Mouse (Mus musculus) embryonic facial prominence, embryonic 13.5 days (tissue): ENCODE measurements around the gene Gm7942. TPM values are rescaled to one million over a fixed set of nuclear protein-coding genes. Genes with fewer than 3 reads are reported as not detected.
"Not testable (repeated sequence)": the region's sequence is repeated elsewhere in the genome, so short reads cannot be mapped to it uniquely, and the experiment has no call there.

Source experiments
- ATAC-seq: fragments of 200-750 bp; cut with Nextera tagmentation; 2 replicates; pipeline ENCODE4 v1.8.0; 2017; ENCODE audit warnings: low read depth; ENCODE audit not compliant: insufficient number of reproducible peaks, insufficient read depth, low FRiP score, low TSS enrichment
- H3K27ac ChIP-seq: fragments of 300-500 bp; sonication (generic); 2 replicates; pipeline ENCODE4 v1.5.1; 2015; ENCODE audit warnings: moderate library complexity, mild to moderate bottlenecking, inconsistent platforms
- H3K27me3 ChIP-seq: fragments of 300-500 bp; sonication (generic); 2 replicates; pipeline ENCODE4 v1.6.1; 2015; ENCODE audit warnings: mild to moderate bottlenecking, inconsistent platforms
- H3K36me3 ChIP-seq: fragments of 300-500 bp; sonication (generic); 2 replicates; pipeline ENCODE4 v1.6.1; 2015; ENCODE audit warnings: mild to moderate bottlenecking, inconsistent platforms
- H3K4me1 ChIP-seq: fragments of 300-500 bp; sonication (generic); 2 replicates; pipeline ENCODE4 v1.6.1; 2015; ENCODE audit warnings: inconsistent platforms
- H3K4me2 ChIP-seq: fragments of 300-500 bp; sonication (generic); 2 replicates; pipeline ENCODE4 v1.6.1; 2015; ENCODE audit warnings: moderate library complexity, mild to moderate bottlenecking, inconsistent platforms
- H3K4me3 ChIP-seq: fragments of 300-500 bp; sonication (generic); 2 replicates; pipeline ENCODE4 v1.5.1; 2015; ENCODE audit warnings: mild to moderate bottlenecking, inconsistent platforms
- H3K9ac ChIP-seq: fragments of 300-500 bp; sonication (generic); 2 replicates; pipeline ENCODE4 v1.6.1; 2015; ENCODE audit warnings: mild to moderate bottlenecking, inconsistent platforms
- H3K9me3 ChIP-seq: fragments of 300-500 bp; sonication (generic); 2 replicates; pipeline ENCODE4 v1.6.1; 2016; ENCODE audit warnings: inconsistent platforms
- whole genome bisulfite sequencing: fragments of 180-500 bp; shearing (Covaris S2); methylation state at CpG from one replicate; pipeline ENCODE4 v1.1.7; 2015; ENCODE audit warnings: mixed read lengths; 5-methylcytosine and 5-hydroxymethylcytosine counted together
- polyA plus RNA-seq: library from polyadenylated mRNA; unstranded; fragments of >200 nt; fragmentation: Nextera tagmentation; extraction: Ambion mirVana; gene quantifications from 2 replicates; pipeline ENCODE4 v1.2.1, GENCODE M21; 2015

The Gm7942 gene
- not detected in 2 replicates for polyA plus RNA-seq

DNA sequence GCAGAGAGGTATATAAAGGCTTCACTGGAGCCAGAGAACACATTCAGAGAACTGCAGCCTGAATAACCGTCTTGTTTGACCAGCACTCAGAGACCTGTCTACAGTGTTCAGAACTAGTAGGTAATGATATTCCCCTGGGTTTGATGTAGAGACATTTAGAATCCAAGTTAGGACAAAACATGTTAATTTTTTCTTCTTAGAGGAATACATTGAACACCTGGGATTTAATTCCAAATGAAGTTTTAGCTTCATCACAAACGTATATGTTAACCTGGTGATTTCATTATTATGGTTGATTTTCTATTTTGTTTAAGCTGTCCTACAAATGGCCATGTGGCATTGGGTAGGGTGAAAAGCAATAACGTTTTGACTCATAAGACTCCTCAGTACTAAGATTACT, at the start of gene Gm7942:
Gm7942 (plus strand) TSS at position 301 of the 400 bp plus-strand sequence.
- H3K36me3 ChIP-seq, H3K27me3 ChIP-seq, H3K27ac ChIP-seq, H3K4me3 ChIP-seq, ATAC-seq, H3K9me3 ChIP-seq, H3K4me1 ChIP-seq, H3K4me2 ChIP-seq, H3K9ac ChIP-seq: not testable (repeated sequence)
- WGBS, result no CpG with 5 or more reads among the region's 3 CpGs

Other genes starting within 250 kb of the Gm7942 start
- not detected in 2 replicates for gene Gm3183, start 241.5 kb upstream of the Gm7942 start, polyA plus RNA-seq
- not detected in 2 replicates for gene Gm6367, start 118.3 kb upstream of the Gm7942 start, polyA plus RNA-seq
- gene Gm16513, start 75.7 kb downstream of the Gm7942 start, polyA plus RNA-seq, result not detected in 2 replicates
- not detected in 2 replicates for gene Gm10424, start 165.8 kb downstream of the Gm7942 start, polyA plus RNA-seq
- not detected in 2 replicates for gene Gm3259, start 199.0 kb downstream of the Gm7942 start, polyA plus RNA-seq